ENCODE assay signal across 8 mouse cellular contexts in genomic region chr19:21780663-21781062, GRCm38 (mm10). TPM values are rescaled to one million over a fixed set of nuclear protein-coding genes. Genes with fewer than 3 reads are reported as not detected.
DNase-seq lines count a peak whose midpoint lies in the region; ATAC-seq and TF ChIP-seq lines count a peak whose summit lies in the region.

No protein-coding gene starts in this region.

- no peaks in the 10 kb centered on the region for H3K9me3 ChIP-seq in heart, embryonic 15.5 days (replicated peaks)
- no peaks in the 10 kb centered on the region for H3K9me3 ChIP-seq in stomach, embryonic 15.5 days

- H3K9ac ChIP-seq in liver, adult 2 months (ENCODE audit: low read depth, low read length), result 0 out of 2 replicates have a peak overlapping the region, but pooled peaks have one; percentile 25
- 0 out of 2 replicates have a peak overlapping the region, but pooled peaks have one; percentile 26 for H3K9ac ChIP-seq in heart, embryonic 15.5 days
- no peak overlapping the region for H3K9ac ChIP-seq in stomach, embryonic 15.5 days

- H3K36me3 ChIP-seq in liver, adult 2 months (ENCODE audit: control insufficient read depth, insufficient read depth, low read length), result peaks cover 6% of the 10 kb centered on the region; the same call in 1 of the 2 replicates
- no peaks in the 10 kb centered on the region for H3K36me3 ChIP-seq in heart, embryonic 15.5 days
- no peaks in the 10 kb centered on the region for H3K36me3 ChIP-seq in stomach, embryonic 15.5 days

- no peaks in the 10 kb centered on the region for H3K27me3 ChIP-seq in liver, adult 2 months (ENCODE audit: control insufficient read depth, insufficient read depth, low read length)
- no peaks in the 10 kb centered on the region for H3K27me3 ChIP-seq in heart, embryonic 15.5 days
- H3K27me3 ChIP-seq in stomach, embryonic 15.5 days (replicated peaks), result no peaks in the 10 kb centered on the region

- no peak overlapping the region; the same call in 1 of the 2 replicates for H3K27ac ChIP-seq in liver, adult 2 months (replicated peaks; ENCODE audit: insufficient read depth, low read depth, low read length)
- H3K27ac ChIP-seq in heart, embryonic 15.5 days, result peak overlapping the region; percentile 96; the same call in 1 of the 2 replicates
- no peak overlapping the region for H3K27ac ChIP-seq in stomach, embryonic 15.5 days

- no peak for ATAC-seq in heart, embryonic 15.5 days (replicated peaks; ENCODE audit: insufficient number of reproducible peaks, insufficient read depth, low FRiP score, low read depth)
- no peak for ATAC-seq in stomach, embryonic 15.5 days (ENCODE audit: insufficient read depth, low FRiP score, low read depth)

- no peak for TF ChIP-seq POLR2A in liver, adult 2 months (IDR thresholded peaks at IDR 0.05; ENCODE audit: extremely low read depth, insufficient read depth, low read length)

- WGBS in liver, adult 2 months, result 81% methylated on average over 8 of the region's 8 CpGs
- 42% methylated on average over 8 of the region's 8 CpGs for WGBS in heart, embryonic 15.5 days
- 63% methylated on average over 8 of the region's 8 CpGs for WGBS in stomach, embryonic 15.5 days

- H3K4me2 ChIP-seq in heart, embryonic 15.5 days, result peak overlapping the region; percentile 78
- 0 out of 2 replicates have a peak overlapping the region, but pooled peaks have one; percentile 66 for H3K4me2 ChIP-seq in stomach, embryonic 15.5 days

- intact Hi-C loops in gastrocnemius, postnatal 14 days (cut with DNase I; ENCODE audit: low total_unique reads), result no loop called here

- DNase-seq in liver, adult 2 months (ENCODE audit: extremely low read depth, low read depth, low spot score), result no peak
- DNase-seq in liver, result no peak
- peak; percentile 64 to 74 for DNase-seq in lung, adult 18-20 months
- DNase-seq in gastrocnemius, postnatal 14 days, result no peak
- DNase-seq in layer of hippocampus, adult 9-10 months (ENCODE audit: low spot score), result no peak
- DNase-seq in urinary bladder, postnatal 25 days (ENCODE audit: low spot score), result no peak

- no peak for TF ChIP-seq CTCF in liver, adult 2 months (IDR thresholded peaks at IDR 0.05; ENCODE audit: low read depth, low read length)

- peak overlapping the region; percentile 28; the same call in 1 of the 2 replicates for H3K4me3 ChIP-seq in liver, adult 2 months (ENCODE audit: insufficient read depth, low read depth, low read length)
- peak overlapping the region; percentile 73 for H3K4me3 ChIP-seq in heart, embryonic 15.5 days
- H3K4me3 ChIP-seq in stomach, embryonic 15.5 days (replicated peaks), result no peak overlapping the region

- H3K79me2 ChIP-seq in liver, adult 2 months (ENCODE audit: control insufficient read depth, insufficient read depth, low read length), result peaks cover 13% of the 10 kb centered on the region; the same call in 1 of the 2 replicates

- H3K4me1 ChIP-seq in liver, adult 2 months (ENCODE audit: control insufficient read depth, insufficient read depth, low read length), result peaks cover 12% of the 10 kb centered on the region
- peaks cover 67% of the 10 kb centered on the region for H3K4me1 ChIP-seq in heart, embryonic 15.5 days (replicated peaks)
- H3K4me1 ChIP-seq in stomach, embryonic 15.5 days, result peaks cover 25% of the 10 kb centered on the region

RNA-seq across cellular contexts. Expression of gene Cemip2, which starts 2.5 kb away (rescaled TPM):
- total RNA-seq in liver, adult 2 months (2014; rRNA removed), result 18.1 and 18.4 TPM in 2 replicates
- 2.3 and 2.9 TPM in 2 replicates for polyA plus RNA-seq in liver, adult 2 months (2012; rRNA removed)
- polyA plus RNA-seq in heart, embryonic 15.5 days (2015; fragmentation: Nextera tagmentation; extraction: Ambion mirVana), result 41.2 and 44.3 TPM in 2 replicates
- polyA plus RNA-seq in stomach, embryonic 15.5 days (2015; fragmentation: Nextera tagmentation; extraction: Ambion mirVana), result 12.9 and 13.8 TPM in 2 replicates
- total RNA-seq in gastrocnemius, postnatal 14 days (2021), result 1 to 10 TPM; 6.4 to 7.7 TPM

Comparison
In these comparisons a context has a peak if more than half of its experiments do, and no peak if none do; other contexts are left out.
1. DNase-seq: peak in lung, adult 18-20 months (2 of 2); none in liver, adult 2 months (single experiment), liver (single experiment), gastrocnemius, postnatal 14 days (single experiment), layer of hippocampus, adult 9-10 months (single experiment) and urinary bladder, postnatal 25 days (single experiment).